Mouse (Mus musculus) embryonic facial prominence, embryonic 14.5 days (tissue): ENCODE results near the gene Adrm1. TPM values are rescaled to one million over a fixed set of nuclear protein-coding genes. Genes with fewer than 3 reads are reported as not detected.

ENCODE experiments used
- ATAC-seq: fragments of 200-750 bp; cut with Nextera tagmentation; 2 replicates; pipeline ENCODE4 v1.8.0; 2017; ENCODE audit warnings: low read depth, moderate number of reproducible peaks, moderate TSS enrichment
- DNase-seq: peaks from one replicate; pipeline ENCODE4 v3.0.0-alpha.2; 2015; ENCODE audit warnings: low spot score
- H3K27ac ChIP-seq: fragments of 300-500 bp; sonication (generic); replicated peaks from 2 replicates; pipeline ENCODE4 v1.5.1; 2014; ENCODE audit warnings: low read depth, mild to moderate bottlenecking, low read length, moderate library complexity
- H3K27me3 ChIP-seq: fragments of 300-500 bp; sonication (generic); replicated peaks from 2 replicates; pipeline ENCODE4 v1.6.1; 2014; ENCODE audit warnings: low read length; ENCODE audit not compliant: control insufficient read depth, insufficient read depth
- H3K36me3 ChIP-seq: fragments of 300-500 bp; sonication (generic); 2 replicates; pipeline ENCODE4 v1.6.1; 2014; ENCODE audit warnings: low read length, mixed read lengths; ENCODE audit not compliant: control insufficient read depth, insufficient read depth
- H3K4me1 ChIP-seq: fragments of 300-500 bp; sonication (generic); 2 replicates; pipeline ENCODE4 v1.6.1; 2014; ENCODE audit warnings: antibody characterized with exemption, low read length; ENCODE audit not compliant: control insufficient read depth, insufficient read depth
- H3K4me2 ChIP-seq: fragments of 300-500 bp; sonication (generic); 2 replicates; pipeline ENCODE4 v1.6.1; 2014; ENCODE audit warnings: low read depth, mild to moderate bottlenecking, low read length, moderate library complexity, mixed read lengths
- H3K4me3 ChIP-seq: fragments of 300-500 bp; sonication (generic); 2 replicates; pipeline ENCODE4 v1.5.1; 2014; ENCODE audit warnings: low read depth, mild to moderate bottlenecking, low read length
- H3K9ac ChIP-seq: fragments of 300-500 bp; sonication (generic); 2 replicates; pipeline ENCODE4 v1.6.1; 2014; ENCODE audit warnings: low read depth, mild to moderate bottlenecking, low read length, moderate library complexity, mixed read lengths
- H3K9me3 ChIP-seq: fragments of 300-500 bp; sonication (generic); 2 replicates; pipeline ENCODE4 v1.6.1; 2016; ENCODE audit warnings: low read length; ENCODE audit not compliant: control insufficient read depth
- WGBS: fragments of 180-500 bp; shearing (Covaris S2); extraction: QIAGEN DNeasy Blood & Tissue Kit; methylation state at CpG from one replicate; pipeline ENCODE4 v1.1.7; 2014; 5-methylcytosine and 5-hydroxymethylcytosine counted together
- polyA plus RNA-seq: library from polyadenylated mRNA; unstranded; fragments of >200 nt; fragmentation: Nextera tagmentation; extraction: Ambion mirVana; gene quantifications from 2 replicates; pipeline ENCODE4 v1.2.1, GENCODE M21; 2014

The Adrm1 gene
- polyA plus RNA-seq, 1 experiment from 2014 or later = 130 TPM

- 70% methylated on average over 12 of the region's 12 CpGs for WGBS
- Histone ChIP-seq H3K4me2 (no peak overlapping the region), H3K27me3 (no peaks in the 10 kb centered on the region), H3K4me3 (no peak overlapping the region), H3K9ac (no peak overlapping the region), H3K9me3 (no peaks in the 10 kb centered on the region), H3K36me3 (no peaks in the 10 kb centered on the region), H3K27ac (no peak overlapping the region), H3K4me1 (no peaks in the 10 kb centered on the region)
- DNase-seq (peak; percentile 7), ATAC-seq (0 out of 2 replicates have a peak, but pooled peaks have one; percentile 34)
Measured at GRCm38 (mm10) chr2:180205083-180205955, 34.0 kb downstream of the Adrm1 start.

GRCm38 (mm10) chr2:180205956-180206280 is 34.6 kb downstream of the Adrm1 start:
- H3K9me3 ChIP-seq = no peaks in the 10 kb centered on the region
- no peak overlapping the region for H3K9ac ChIP-seq
- H3K27me3 ChIP-seq = no peaks in the 10 kb centered on the region
- ATAC-seq = no peak
- H3K4me1 ChIP-seq = no peaks in the 10 kb centered on the region
- H3K36me3 ChIP-seq = no peaks in the 10 kb centered on the region
- no peak overlapping the region for H3K27ac ChIP-seq
- no peak for DNase-seq
- no peak overlapping the region for H3K4me2 ChIP-seq
- 75% methylated on average over 2 of the region's 2 CpGs for WGBS
- H3K4me3 ChIP-seq = no peak overlapping the region

- no peaks in the 10 kb centered on the region for H3K27me3 ChIP-seq
- H3K4me1 ChIP-seq = no peaks in the 10 kb centered on the region
- WGBS = 74% methylated on average over 7 of the region's 7 CpGs
- no peak overlapping the region for H3K27ac ChIP-seq
- ATAC-seq = no peak; the same call in 1 of the 2 replicates
- H3K9ac ChIP-seq = no peak overlapping the region
- H3K4me3 ChIP-seq = no peak overlapping the region
- H3K9me3 ChIP-seq = no peaks in the 10 kb centered on the region
- DNase-seq = no peak
- H3K4me2 ChIP-seq = no peak overlapping the region
- H3K36me3 ChIP-seq = no peaks in the 10 kb centered on the region
Measured at GRCm38 (mm10) chr2:180207840-180208239, 36.6 kb downstream of the Adrm1 start.

DNA sequence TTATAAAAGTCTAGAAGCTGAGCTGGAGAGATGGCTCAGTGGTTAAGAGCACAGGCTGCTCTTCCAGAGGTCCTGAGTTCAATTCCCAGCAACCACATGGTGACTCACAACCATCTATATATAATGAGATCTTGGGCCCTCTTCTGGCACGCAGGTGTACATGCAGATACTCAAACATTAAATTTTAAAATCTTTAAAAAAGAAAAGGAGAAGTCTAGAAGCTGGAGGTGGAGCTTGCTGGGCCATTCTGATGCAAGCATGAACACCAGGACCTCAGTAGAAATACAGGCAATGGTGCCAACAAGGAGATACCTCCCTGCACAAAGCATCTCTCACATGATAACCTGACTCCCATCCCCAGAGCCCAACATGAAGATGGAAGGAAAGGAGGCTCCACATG is 37.7 kb downstream of the Adrm1 start:
- no peak overlapping the region for H3K27ac ChIP-seq
- H3K9me3 ChIP-seq = no peaks in the 10 kb centered on the region
- no peaks in the 10 kb centered on the region for H3K36me3 ChIP-seq
- no peaks in the 10 kb centered on the region for H3K27me3 ChIP-seq
- 71% methylated on average over 1 of the region's 1 CpGs for WGBS
- H3K4me3 ChIP-seq = no peak overlapping the region
- H3K9ac ChIP-seq = no peak overlapping the region
- H3K4me2 ChIP-seq = no peak overlapping the region
- DNase-seq (no peak), ATAC-seq (no peak)
- H3K4me1 ChIP-seq = no peaks in the 10 kb centered on the region

DNA sequence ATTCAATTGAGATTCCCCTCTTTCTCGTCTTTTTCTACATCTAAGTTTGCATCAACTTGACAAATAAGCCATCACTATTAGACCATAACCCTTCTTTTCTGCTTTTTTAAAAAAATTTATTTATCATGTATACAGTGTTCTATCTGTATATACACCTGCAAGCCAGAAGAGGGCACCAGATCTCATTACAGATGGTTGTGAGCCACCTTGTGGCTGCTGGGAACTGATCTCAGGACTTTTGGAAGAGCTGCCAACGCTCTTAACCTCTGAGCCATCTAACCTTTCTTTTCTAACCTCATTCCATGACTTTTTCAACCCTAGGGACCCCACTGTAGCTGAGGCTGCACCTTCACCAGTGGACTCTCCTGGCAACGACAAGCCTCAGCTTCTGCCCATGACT is 41.0 kb downstream of the Adrm1 start:
- Histone ChIP-seq H3K9me3 (no peaks in the 10 kb centered on the region), H3K4me2 (no peak overlapping the region), H3K4me3 (no peak overlapping the region), H3K27ac (no peak overlapping the region), H3K27me3 (no peaks in the 10 kb centered on the region), H3K36me3 (no peaks in the 10 kb centered on the region), H3K4me1 (0 out of 2 replicates have a peak, but pooled peaks cover 3% of the 10 kb centered on the region), H3K9ac (no peak overlapping the region)
- ATAC-seq (no peak), DNase-seq (no peak)
- WGBS = 87% methylated on average over 3 of the region's 3 CpGs

DNA sequence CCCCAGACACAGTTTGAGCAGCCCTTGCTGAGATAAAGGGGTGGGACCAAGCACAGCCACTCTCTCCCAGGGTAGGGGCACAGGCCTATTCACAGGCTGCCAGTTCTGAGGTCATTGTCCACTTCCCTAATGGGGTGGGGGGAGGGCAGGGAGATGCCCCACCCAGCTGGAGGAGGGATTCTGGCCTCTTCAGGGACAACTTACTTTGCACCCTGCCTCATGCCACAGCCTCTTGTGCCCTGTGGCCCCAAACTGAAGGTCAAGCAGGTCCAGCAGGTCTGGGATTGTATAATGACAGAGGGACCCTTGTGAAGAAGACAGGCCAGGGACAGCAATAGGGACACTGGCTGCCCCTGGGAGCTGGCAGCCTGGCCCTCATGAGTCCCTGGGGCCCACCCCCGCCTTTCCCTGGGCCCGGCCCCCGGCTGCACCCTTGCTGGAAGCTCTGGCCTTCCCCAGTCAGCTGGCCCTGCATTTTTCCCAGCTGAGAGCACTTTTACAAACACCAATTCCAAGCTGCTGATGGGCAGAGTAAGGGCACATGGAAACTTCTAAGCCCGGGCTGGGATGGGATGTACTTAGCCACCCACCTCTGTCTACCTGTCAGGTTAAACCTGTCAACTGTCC is 43.2 kb downstream of the Adrm1 start:
- Histone ChIP-seq H3K9ac (no peak overlapping the region), H3K27ac (no peak overlapping the region), H3K27me3 (no peaks in the 10 kb centered on the region), H3K36me3 (no peaks in the 10 kb centered on the region), H3K4me2 (no peak overlapping the region), H3K9me3 (no peaks in the 10 kb centered on the region), H3K4me1 (peaks cover 8% of the 10 kb centered on the region; the same call in 1 of the 2 replicates), H3K4me3 (no peak overlapping the region)
- ATAC-seq (no peak), DNase-seq (no peak)
- WGBS = 74% methylated on average over 4 of the region's 4 CpGs

GRCm38 (mm10) chr2:180215011-180215461 is 43.8 kb downstream of the Adrm1 start:
- Histone ChIP-seq H3K36me3 (no peaks in the 10 kb centered on the region), H3K27me3 (no peaks in the 10 kb centered on the region), H3K4me3 (no peak overlapping the region), H3K9me3 (no peaks in the 10 kb centered on the region), H3K9ac (no peak overlapping the region), H3K4me2 (no peak overlapping the region), H3K4me1 (peaks cover 8% of the 10 kb centered on the region; the same call in 1 of the 2 replicates), H3K27ac (no peak overlapping the region)
- ATAC-seq = no peak
- no peak for DNase-seq
- WGBS = 63% methylated on average over 8 of the region's 8 CpGs

DNA sequence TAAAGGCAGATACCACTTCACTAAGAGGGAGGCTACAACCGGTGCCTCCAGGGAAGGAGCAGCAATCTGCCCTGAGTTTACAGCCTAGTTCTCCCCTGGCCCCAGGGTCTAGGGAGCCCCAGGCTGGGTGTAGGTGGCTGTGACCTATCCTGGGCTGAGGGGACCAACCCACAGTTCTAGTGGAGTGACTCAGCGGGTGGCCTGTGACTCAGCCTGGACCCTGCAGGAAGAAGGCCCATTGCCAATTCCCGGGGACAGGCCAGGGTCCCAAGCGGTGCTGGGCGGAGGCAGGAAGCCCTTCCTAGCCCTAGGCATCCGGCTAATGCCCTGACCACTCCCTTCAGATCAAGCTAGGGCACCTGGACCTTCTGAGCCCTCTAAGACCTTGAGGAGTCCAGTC is 44.7 kb downstream of the Adrm1 start:
- no peak for ATAC-seq
- Histone ChIP-seq H3K27ac (no peak overlapping the region), H3K27me3 (no peaks in the 10 kb centered on the region), H3K36me3 (no peaks in the 10 kb centered on the region), H3K9me3 (no peaks in the 10 kb centered on the region), H3K4me2 (no peak overlapping the region), H3K4me3 (no peak overlapping the region), H3K4me1 (peaks cover 8% of the 10 kb centered on the region; the same call in 1 of the 2 replicates), H3K9ac (no peak overlapping the region)
- WGBS = 66% methylated on average over 6 of the region's 6 CpGs
- no peak for DNase-seq
